Mouse (Mus musculus): ENCODE measurements around the gene Tex11.
A peak's percentile ranks its signal among the peaks of the same experiment; 100 is the strongest.

Gene Tex11

DNA sequence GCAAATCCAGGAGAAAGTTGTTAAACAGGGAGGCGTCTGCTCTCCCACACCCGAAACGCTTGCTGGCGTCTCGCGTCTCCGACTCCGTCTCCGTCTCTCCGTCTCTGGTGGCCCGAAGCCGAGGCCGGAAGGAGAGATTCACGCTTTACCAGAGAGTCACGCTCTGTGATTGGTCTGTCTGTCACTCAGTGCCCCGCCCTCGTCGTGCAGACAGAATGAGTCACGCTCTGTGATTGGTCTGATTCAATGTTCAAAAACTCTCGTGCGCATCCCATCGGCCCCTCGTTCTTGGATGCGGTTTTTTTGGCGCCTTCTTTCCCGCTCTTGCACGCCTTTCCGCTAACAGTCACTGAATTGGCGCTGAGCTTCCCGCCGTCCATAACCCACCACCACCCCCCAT is at the start of gene Tex11:
TSS of gene Tex11 (minus strand) at position 127 of the 400 bp plus-strand sequence.
- peak; percentile 79 for DNase-seq (ENCODE audit: low read depth, low spot score)

DNA sequence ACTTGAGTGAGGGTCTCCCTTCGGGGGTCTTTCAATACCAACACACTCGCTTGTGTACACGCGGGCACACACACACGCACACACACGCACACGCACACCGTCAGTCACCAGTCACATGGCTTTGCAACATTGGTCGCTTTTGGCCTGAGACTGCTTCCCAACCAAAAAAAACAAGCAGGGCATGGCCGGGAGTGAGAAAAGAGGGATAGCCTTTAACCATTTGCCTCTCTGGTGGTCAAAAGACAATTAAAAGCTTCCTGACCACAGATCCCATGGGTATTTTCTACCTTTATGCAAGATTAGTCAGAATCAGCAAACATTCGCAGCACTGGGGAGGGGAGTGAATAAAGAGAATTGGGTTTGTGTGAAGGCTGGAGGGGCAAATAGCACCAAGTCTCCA is 26.5 kb upstream of the Tex11 start, which contains the start of gene Slc7a3:
TSS of gene Slc7a3 (minus strand) at position 101 of the 400 bp plus-strand sequence.
- peak; percentile 15 for DNase-seq (ENCODE audit: low read depth, low spot score)

DNA sequence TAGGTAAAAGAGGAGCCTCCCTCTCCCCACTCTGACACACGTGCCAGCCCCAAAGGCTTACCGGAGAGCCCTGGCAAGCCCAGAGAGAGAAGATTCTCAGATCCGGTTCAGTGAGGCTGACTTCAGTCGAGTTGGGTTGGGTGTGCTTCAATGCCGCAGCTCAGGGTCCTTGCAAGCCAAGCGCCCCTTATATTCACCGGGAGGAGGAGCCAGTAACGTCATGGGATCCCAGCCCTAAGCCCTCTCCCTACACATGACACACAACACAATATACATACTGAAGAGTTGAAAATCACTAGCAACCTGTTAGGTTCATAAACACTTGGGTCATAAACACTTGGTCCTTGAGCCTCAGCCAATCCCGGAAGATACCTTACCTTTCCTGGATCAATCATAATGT is 25.7 kb upstream of the Tex11 start:
- DNase-seq (ENCODE audit: low read depth, low spot score): peak; percentile 60

DNA sequence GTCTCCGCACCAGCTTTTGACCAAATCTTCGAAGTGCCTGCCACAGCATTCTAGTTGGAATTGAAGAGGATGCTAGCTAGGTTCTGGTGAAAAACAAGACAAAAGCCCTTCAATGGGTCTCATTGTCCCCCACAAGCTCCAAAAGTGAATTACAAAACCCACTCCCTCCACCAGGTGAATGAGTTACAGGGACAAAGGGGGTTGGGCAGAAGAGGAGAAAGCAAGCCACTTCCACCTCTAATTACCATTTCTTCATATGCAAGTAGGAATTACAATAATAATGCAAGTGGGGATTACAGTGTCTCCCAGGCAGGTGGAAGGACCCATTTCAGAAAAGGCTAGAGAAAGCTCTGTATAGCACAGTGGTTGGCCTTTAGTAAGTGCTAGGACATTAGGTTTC is 24.7 kb upstream of the Tex11 start:
- DNase-seq (ENCODE audit: low read depth, low spot score): peak; percentile 91

DNA sequence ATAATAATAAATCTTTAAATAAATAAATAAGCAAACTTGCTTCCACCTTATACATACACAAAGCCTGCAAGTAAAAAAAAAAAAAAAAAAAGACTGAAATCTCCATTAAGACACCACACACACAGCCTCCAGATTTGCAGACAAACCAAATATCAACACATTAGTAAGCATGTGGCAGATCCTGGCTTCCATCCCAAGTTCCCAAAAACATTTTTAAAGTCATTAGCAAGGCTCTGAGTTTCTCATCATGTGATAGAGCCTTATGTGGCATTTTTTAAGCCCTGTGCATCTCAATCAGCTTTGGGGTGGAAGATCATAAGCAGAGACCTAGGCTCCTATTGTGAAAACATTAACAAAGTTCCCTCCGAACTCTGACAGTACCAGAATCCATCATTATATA is 5.8 kb upstream of the Tex11 start:
- no peak for DNase-seq (ENCODE audit: low read depth, low spot score)

DNA sequence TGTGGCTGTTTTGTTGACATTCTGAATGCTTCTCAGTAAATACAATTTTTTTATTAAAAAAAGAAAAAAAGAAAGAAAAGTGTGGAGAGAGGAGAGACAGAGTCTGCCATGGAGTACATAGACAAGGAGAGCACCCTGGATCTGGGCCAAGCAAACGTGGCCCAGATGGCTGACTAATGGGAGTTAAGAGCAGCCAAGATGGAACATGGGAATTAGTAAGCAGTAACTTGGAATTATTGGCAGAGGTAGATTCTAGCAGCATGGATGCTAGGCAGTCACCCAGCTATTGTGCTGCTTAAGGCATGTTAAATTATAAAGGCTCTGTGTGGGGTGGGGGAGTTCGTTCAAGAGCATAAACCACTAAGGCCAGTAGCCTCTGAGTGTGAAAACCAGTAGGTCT is 4.0 kb upstream of the Tex11 start:
- no peak for DNase-seq (ENCODE audit: low read depth, low spot score)

DNA sequence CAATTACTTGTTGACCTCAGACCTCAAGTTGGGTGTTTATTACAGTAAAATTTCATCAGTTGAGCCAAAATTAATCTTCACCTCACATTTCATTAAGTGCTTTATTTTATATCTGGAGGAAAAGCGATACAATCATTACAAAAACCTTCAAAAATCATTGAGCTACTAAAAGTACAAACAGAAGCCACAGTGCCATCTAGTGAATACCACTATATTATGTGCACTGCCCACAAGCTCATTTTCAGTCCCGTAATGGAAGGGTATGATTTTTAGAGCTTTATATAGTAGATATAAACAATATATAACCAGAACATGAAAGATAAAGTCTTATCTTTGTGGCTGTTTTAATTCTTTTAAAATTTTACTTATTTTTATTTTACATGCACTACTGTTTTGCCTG is 115.8 kb downstream of the Tex11 start:
- DNase-seq (ENCODE audit: low read depth, low spot score): peak; percentile 2

DNA sequence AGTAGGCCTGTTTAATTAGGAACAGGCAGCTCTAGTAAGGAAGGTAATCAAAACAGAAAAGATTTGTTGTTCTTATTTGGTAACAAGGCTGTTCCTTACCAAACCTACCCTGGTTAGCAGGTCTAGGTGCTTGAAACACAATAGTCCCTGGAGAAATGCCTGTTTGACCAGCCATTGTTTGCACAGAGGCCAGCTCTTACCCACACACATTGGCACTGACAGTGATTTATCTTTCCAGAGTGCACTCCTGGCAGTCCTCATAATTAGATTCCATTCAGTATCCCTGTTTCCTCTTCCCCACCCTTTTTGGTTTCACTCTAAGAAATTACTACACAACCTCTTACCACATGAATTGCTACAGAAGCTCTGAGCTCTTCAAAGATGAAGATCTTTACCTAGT is 220.3 kb downstream of the Tex11 start:
- no peak for DNase-seq (ENCODE audit: low read depth, low spot score)

DNA sequence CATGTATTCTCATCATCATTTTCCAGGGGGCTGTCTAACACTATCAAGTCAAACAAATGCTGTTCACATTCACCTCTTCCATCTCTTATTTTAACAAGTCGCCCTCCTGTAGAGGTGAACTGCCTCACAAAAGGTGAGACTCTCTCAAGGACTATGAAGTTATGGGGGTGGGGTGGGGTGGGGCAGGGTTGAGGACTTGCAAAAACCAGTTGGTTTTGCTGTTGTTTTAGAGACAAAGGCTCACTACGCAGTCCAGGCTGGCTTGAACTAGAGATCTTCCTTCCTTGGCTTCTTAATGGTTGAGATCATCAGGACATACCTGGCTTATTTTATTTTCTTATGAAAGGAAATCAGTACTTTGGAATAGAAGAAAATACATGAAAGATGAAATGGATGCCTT is 226.7 kb downstream of the Tex11 start:
- DNase-seq (ENCODE audit: low read depth, low spot score): peak; percentile 52

DNA sequence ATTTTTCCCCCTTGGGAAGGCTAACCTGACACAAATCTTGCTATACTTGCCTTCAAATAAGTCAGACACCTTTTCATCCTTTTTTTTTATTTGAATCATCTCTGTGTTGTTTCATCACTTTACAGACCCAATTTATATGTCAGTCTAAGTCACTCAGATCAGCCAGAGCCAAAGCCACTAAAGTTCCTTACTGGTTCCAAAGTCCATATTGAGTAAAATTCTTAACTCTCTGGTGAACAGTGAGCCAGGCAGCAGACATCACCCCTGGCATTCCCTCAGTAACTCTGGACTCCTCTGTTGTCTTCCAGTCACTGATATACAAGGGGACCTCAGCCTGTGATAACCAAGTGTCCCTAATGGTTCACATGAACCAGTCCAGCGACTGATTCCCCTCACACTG is 233.9 kb downstream of the Tex11 start:
- no peak for DNase-seq (ENCODE audit: low read depth, low spot score)

DNA sequence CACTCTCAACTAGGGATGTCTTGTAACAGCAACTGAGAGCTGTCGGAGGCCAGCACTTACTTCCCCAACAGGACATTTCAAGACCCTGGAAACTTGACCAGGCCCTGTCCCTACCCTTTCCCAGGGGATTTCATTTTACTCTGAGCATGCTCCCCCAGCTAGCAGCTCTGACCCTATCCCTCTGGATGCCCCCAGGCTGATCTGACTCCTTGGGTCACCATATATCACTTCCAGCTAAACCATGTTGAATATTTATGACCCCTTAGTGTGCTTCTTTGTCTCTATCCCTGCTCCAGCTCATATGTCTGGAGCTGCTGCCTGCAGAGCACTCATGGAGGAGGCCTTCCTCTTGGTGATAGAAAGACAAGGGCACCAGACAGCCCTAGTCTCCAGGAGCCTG is 238.3 kb downstream of the Tex11 start:
- no peak for DNase-seq (ENCODE audit: low read depth, low spot score)

DNA sequence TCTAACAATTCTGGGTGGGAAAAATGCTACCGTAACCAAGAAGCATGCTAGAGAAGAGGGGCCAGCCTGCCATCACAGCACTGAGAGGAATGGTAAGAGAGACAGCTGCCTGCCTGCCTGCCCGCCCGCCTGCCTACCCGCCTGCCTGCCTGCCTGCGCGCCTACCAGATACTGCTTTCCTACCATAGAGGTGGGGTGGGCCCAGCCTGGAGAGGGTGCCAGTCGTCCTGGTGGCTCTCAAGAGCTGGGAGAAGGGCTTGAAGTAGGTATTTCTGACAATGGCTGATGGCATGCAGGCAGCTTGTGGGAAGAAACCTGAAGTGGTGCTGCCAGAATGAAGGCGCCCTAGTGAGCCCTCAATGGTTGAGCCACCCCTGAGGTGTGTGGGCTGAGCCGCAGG is 240.8 kb downstream of the Tex11 start:
- DNase-seq (ENCODE audit: low read depth, low spot score): no peak

DNA sequence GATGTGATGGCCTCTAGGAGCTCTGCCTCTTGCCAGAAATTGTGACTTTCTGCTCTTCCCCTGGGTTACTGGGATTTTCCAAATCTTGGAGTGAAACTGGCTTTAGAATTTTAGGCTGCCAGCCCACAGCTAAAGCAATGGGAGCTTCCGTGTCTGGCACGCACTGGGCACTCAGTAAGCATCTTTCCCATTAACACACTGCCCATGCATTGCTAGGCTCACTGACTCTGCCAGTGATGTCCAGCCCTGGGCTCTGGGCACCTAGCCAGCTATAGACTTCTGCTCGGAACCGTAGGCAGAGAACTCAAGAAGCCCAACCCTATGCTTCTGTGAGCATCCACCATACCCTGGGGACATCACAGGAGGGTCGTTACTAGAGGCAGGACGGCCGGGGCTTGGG is 243.7 kb downstream of the Tex11 start:
- DNase-seq (ENCODE audit: low read depth, low spot score): no peak

DNA sequence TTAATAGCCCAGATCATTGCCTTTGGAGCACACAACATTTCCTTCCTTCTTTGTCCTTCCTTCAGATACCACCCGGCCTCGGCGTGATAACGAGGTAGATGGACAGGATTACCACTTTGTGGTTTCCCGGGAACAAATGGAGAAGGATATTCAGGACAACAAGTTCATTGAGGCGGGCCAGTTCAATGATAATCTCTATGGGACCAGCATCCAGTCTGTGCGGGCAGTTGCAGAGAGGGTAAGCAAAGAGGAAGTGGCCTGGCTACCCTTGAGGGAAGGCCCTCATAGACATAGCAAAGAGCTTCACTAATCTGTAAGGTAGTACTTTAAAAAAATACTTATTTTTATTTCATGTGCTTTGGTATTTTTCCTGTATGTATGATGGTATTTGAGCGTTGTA is 245.3 kb downstream of the Tex11 start:
- DNase-seq (ENCODE audit: low read depth, low spot score): no peak

DNA sequence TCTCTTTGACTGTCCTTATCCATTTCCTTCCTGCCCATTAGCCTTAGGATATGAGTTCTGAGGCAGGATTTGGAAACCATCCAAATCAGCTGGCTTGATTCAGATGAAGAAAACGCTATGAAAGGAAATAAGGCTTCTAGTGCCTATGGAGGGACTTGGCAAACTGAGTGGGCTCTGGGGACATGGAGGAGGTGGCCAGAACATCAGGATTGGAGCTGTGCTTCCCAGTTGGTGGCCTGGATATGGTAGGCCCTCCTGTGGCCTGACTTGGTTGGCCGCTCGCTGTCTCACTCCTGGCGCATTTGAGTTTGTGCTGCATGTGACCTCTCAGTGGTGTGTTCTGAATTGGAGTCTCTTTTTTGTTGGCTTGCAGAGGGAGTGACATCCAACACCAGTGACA is 248.3 kb downstream of the Tex11 start:
- no peak for DNase-seq (ENCODE audit: low read depth, low spot score)

DNA sequence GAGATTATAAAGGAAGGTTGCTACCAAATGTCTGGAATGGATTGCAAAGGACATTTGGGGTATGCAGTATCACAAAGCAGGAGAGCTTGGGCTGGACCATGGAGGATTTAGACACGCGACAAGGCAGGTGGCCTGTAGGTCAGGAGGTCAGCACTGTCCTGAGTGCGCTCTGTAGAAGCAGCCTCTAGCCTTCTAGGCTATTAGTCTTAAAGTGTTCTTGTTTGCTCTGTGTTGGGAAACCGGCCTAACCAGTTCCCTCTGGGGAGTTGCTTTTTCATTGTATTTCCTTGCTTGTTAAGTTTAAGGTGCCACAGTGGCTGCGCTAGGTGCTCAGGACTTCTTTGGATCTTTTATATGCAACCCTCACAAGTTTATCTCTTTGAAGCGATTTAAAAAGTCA is 257.4 kb downstream of the Tex11 start:
- DNase-seq (ENCODE audit: low read depth, low spot score): no peak

DNA sequence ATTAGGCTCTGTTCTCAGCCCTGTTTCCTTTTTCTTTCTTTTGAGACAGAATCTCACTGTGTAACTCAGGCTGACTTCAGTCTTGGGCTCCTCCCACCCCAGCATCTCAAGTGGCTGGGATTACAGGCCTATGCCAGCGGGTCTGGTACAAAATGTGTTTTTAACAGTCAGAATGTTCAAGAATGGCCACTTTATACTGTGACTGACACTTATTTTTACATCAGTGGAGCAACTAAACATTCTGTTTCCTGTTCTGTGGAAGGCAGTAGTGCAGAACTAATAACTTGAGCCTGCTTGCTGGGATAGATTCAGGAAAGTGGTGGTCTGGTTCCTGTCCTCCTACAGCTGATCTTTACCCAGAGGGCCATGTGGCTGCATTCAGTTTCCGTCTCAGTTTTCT is 258.8 kb downstream of the Tex11 start:
- no peak for DNase-seq (ENCODE audit: low read depth, low spot score)

DNA sequence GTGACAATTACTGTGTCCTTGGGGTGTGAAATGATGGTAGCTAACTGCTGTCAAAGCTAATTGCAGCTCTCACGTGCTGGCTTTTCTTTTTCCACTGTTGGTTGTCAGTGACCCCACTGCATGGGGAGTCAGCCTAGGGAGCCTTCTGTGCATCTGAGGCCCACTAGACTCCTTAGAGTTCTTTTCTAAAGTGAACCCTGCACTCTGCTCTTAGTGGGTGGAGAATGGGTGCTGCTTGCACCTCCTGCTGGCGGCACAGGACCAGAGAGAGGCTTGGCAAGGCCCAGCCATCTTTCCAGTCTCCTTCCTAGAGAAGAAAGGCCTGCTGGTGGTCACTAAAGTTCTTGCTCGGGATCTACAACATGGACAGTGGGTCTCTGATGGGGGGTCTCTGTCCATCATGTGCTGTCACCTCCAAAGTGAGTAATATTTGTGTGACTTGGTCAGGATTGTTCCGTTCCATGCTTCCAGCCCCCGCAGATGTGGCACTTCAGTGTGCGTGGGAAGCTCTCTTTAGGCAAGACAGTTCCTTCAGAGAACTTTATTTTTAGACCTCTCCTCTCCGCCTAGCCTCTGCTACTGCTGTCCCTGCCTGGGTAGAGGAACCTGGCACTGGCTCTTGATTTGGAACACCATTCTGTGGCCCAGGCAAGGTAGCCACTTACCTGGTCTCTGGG is 261.5 kb downstream of the Tex11 start:
- DNase-seq (ENCODE audit: low read depth, low spot score): no peak

DNA sequence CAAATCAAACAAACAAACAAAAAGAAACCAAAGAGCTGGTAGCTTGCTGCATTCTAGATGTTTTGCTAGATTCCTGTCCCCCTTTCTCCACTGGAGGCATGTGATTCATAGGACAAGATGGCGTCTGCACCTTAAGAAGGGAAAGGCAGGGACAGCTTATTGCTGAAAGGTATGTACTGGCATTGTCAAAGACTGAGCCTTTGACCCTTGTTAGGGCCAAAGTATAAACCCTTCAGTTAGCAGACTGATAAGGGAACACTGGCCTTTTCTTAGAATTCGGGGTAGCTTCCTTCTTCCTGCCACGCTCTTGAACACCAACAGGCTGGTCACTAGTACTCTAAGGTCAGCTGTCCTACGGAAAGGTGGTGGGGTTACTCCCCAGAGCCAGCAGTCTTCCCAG is 262.1 kb downstream of the Tex11 start:
- no peak for DNase-seq (ENCODE audit: low read depth, low spot score)

DNA sequence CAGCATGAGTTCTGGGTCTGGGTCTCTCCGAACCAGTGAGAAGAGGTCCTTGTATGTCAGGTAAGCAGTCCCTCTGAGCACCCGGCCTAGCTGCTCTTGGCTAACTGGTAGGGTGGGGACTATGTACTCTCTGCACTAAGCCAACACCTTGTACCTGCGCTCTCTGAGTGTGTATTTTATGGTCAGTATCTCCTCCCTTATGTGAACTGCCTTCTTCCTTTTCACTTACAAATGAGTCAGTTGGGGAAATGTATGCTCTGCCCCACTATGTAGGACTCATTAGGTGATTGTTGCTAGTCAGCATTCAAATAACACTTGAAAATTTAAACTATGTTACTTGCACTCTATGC is 262.8 kb downstream of the Tex11 start:
- no peak for DNase-seq (ENCODE audit: low read depth, low spot score)

DNA sequence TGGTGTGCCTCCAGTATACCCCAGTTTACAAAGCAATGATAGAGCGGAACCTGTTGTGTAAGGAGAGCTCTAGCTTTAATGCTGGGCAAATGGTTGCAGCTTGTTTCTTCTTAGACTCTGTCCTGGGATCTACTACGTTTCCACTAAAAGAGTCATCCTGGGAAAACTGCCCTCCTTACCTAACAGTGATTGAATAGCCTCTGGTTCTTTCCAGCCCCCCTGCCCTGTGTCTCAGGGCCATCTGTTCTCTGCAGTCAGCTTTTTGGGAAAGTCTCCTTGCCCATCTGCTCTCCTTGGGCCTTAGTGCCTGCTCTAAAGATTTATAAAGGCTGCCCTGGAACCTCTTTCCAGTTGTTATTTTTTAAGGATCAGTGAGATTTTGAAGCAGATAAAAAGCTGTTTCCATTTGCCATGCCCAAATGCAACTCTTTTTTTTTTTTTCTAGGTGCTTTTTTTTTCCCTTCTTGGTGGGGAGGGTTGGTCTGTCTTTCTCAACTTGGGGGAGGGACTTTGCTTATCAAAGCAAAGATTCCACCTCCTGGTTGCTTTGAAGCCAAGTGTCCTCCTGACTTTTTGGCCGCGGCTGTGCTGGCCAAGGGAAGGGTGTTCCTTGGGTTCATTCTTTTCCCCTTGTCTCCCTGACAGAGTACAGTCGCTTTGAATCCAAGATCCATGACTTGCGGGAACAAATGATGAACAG is 263.3 kb downstream of the Tex11 start:
- no peak for DNase-seq (ENCODE audit: low read depth, low spot score)

DNA sequence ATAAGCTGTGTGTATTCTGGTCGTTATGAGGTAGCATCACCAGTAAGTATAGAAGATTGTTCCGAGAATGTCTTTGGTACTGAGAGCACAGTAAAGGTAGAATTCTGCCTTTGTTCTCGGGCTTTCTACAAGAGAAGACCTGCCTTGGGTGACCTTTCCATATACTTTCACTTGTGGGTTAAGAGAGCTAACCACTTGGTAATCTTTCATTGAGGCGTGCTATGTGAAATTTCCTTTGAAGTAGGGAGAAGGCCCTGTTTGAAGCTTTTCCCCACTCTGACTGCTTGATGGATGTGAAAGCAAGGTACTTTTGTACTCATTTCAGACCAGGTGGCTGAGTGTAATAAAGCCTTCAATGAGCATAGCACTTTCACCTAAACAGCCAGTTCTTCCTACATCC is 270.1 kb downstream of the Tex11 start:
- DNase-seq (ENCODE audit: low read depth, low spot score): no peak
